Mouse (Mus musculus) inflammation-experienced regulatory T-cells, adult 6 months (primary cell): ENCODE data around the gene Hrk. TPM values are rescaled to one million over a fixed set of nuclear protein-coding genes. Genes with fewer than 3 reads are reported as not detected.

Experiments
- ATAC-seq: one replicate; pipeline ENCODE4 v1.8.0; 2017
- polyA plus RNA-seq, 3 experiments: library from polyadenylated mRNA; unstranded; fragments of 100-300 nt; shearing (Covaris generic); gene quantifications; one replicate each; pipeline ENCODE4 v1.2.1; 2017

Gene Hrk
- polyA plus RNA-seq, 3 experiments from 2014 or later, result 0.54 TPM; not detected in 2

GRCm38 (mm10) chr5:118230071-118230611 is 65.7 kb downstream of the Hrk start:
- no peak for ATAC-seq

GRCm38 (mm10) chr5:118236891-118237290 is 72.4 kb downstream of the Hrk start:
- no peak for ATAC-seq

Other genes with a start within 250 kb of the Hrk start
- gene Fbxo21, start 187.9 kb upstream of the Hrk start, polyA plus RNA-seq, result 10 to 100 TPM in 1 of 3 experiments, 1 to 10 TPM in 2; 8.3 to 15.6 (median 9.3) TPM
- gene Tesc, start 136.9 kb upstream of the Hrk start, polyA plus RNA-seq, result 1 to 10 TPM; 3.2 to 6.1 (median 5.5) TPM
- gene Fbxw8, start 9.2 kb upstream of the Hrk start, polyA plus RNA-seq, result 1 to 10 TPM; 3.2 to 3.5 (median 3.3) TPM
- gene Rnft2, start 80.5 kb downstream of the Hrk start, polyA plus RNA-seq, result not detected
- gene 2410131K14Rik, start 80.6 kb downstream of the Hrk start, polyA plus RNA-seq, result 1 to 10 TPM; 2.7 to 3.7 (median 3.1) TPM